Mouse (Mus musculus): ENCODE measurements around the gene Ankib1.

- no peak for TF ChIP-seq POLR2A (IDR thresholded peaks at IDR 0.05; ENCODE audit: control insufficient read depth, extremely low read depth, insufficient read depth, low read length, poor library complexity)
- no peak for TF ChIP-seq CTCF (IDR thresholded peaks at IDR 0.05; ENCODE audit: borderline replicate concordance, control insufficient read depth, extremely low read depth, insufficient read depth, low read length, poor library complexity)
Measured at GRCm38 (mm10) chr5:3646539-3646938, 156.2 kb downstream of the Ankib1 start.
